Mouse (Mus musculus) erythroblast, embryonic 14.5 days (primary cell): ENCODE data around the gene Pou2f1.

Source experiments
- GATA1 ChIP-seq: IDR thresholded peaks from 2 replicates; pipeline ENCODE4 v1.6.1; 2012; ENCODE audit warnings: low read length, inconsistent platforms, mixed read lengths
- TAL1 ChIP-seq: IDR thresholded peaks from 3 replicates; pipeline ENCODE4 v1.6.1; 2012; ENCODE audit warnings: low read length, inconsistent platforms, mixed read lengths

DNA sequence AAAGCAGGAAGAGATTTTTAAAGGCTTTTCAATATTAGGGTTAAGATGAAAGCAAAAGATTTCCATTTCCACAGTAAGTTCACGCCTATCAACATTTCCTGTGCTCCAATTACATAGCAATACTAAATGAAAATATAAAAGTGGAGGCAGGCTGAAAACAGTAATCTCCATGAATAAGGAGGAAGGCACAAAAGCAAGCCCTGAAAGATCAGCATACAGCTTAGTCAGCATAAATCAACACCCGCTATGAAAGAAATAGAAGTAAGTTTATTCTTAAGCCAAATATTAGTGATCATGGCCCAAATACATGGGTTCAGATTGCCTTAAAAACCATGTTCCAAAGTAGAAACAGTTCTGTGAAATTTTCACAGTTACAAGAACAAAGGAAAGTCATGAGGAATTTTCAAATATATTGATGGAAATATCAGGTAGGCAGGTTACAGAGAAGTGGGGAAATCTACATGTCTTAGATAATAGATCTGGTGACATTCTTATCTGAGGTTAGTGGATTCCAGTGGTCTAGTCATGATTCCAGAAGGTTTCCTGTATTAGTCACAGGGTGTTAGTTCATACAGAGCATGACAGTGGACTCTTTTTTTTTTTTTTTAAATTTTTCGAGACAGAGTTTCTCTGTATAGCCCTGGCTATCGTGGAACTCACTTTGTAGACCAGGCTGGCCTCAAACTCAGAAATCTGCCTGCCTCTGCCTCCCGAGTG lies 6.3 kb upstream of the Pou2f1 start:
- TF ChIP-seq TAL1, result no peak
- TF ChIP-seq GATA1, result no peak
